Mouse (Mus musculus) liver, adult 2 months (tissue): ENCODE results near the gene Slc9b1.

Source experiments
- CTCF ChIP-seq: fragments of 200-500 bp; IDR thresholded peaks from 2 replicates; pipeline ENCODE4 v1.5.1; 2011; ENCODE audit warnings: low read depth, low read length, control low read depth
- POLR2A ChIP-seq: fragments of 200-500 bp; IDR thresholded peaks from 2 replicates; pipeline ENCODE4 v1.6.1; 2011; ENCODE audit warnings: low read length, control low read depth; ENCODE audit not compliant: insufficient read depth; ENCODE audit errors: extremely low read depth

DNA sequence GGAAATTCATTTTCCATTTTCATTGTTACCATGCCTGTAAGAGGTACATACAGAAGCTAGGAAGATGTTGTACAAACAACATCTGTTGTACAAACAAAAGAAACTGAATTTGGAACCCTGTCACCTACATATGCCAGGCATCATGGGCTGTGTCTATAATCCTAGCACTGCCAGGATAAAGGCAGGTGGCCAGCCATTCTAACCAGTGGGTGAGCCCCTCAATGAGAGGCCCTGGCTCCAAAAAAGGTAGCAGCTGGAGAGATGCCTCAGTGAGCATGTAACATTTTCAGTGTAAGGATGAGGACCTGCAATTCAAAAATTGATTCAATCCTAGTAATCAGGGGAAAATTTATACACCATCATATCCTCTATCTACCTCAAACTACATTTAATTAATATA is 1.2 kb downstream of the Slc9b1 start:
- no peak for TF ChIP-seq CTCF
- no peak for TF ChIP-seq POLR2A
